Mouse (Mus musculus): ENCODE results near the gene Gmeb1. TPM values are rescaled to one million over a fixed set of nuclear protein-coding genes. Genes with fewer than 3 reads are reported as not detected.
"Not testable (repeated sequence)": the region's sequence is repeated elsewhere in the genome, so short reads cannot be mapped to it uniquely, and the experiment has no call there.

The Gmeb1 gene
- polyA plus RNA-seq (2014; fragmentation: Nextera tagmentation; extraction: Ambion mirVana), result 25.4 and 26.8 TPM in 2 replicates

DNA sequence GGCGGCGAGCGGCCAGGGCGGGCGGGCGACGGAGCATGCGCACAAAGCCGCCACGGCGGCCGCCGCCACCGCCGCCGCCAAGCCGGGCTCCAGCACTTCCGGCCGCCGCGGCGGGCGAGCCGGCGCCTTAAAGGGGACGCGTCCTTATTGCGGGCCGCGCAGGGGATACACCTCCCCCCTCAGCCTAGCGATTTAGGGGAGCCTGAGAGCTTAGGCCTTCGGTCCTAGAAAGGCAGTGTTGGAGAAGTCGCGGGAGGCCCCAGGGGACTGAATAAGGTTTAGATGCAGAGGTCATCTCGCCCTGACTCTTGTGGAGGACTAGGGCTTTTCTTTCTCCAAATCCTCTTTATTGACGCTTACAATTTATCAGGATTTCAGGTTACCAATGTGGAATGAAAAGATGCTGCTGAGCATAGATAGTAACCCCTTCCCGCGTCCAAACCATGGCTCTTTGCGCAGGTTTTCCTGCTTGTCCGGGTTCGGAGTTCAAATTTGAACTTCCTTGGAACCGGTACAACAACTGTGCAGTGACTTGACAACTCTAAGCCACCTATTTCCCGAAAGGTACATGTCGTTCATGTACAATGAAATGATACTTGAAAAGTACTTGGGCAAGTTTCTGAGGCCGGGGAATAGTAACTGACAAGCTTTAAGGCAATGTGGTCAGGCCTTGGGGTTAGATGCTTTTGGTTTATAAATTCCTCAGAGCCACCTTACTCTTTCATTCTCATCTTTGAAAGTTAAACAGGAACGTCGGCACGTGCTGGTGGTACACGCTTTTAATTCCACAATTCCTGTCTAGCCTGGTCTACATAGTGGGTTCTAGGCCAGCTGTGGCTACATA lies at the start of gene Gmeb1:
TSS of gene Gmeb1 (minus strand) at position 89 of the 844 bp plus-strand sequence.
- 15% methylated on average over 35 of the region's 49 CpGs for WGBS

GRCm38 (mm10) chr4:132309849-132310472 lies 48.6 kb upstream of the Gmeb1 start:
- H3K4me2 ChIP-seq, result peak overlapping the region; percentile 86
- H3K4me3 ChIP-seq (ENCODE audit: low read depth, low read length), result peak overlapping the region; percentile 65
- 19% methylated on average over 10 of the region's 10 CpGs for WGBS
- peak overlapping the region; percentile 92 for H3K9ac ChIP-seq (ENCODE audit: low read depth, low read length)
- no peaks in the 10 kb centered on the region for H3K9me3 ChIP-seq (ENCODE audit: control insufficient read depth, low read length)
- ATAC-seq (replicated peaks; ENCODE audit: low FRiP score), result no peak
- peaks cover 16% of the 10 kb centered on the region for H3K4me1 ChIP-seq (replicated peaks; ENCODE audit: control insufficient read depth, insufficient read depth, low read length)
- peaks cover 19% of the 10 kb centered on the region for H3K36me3 ChIP-seq (ENCODE audit: control insufficient read depth, insufficient read depth, low read length)
- no peaks in the 10 kb centered on the region for H3K27me3 ChIP-seq (replicated peaks; ENCODE audit: control insufficient read depth, insufficient read depth, low read length)
- H3K27ac ChIP-seq (ENCODE audit: low read depth, low read length), result peak overlapping the region; percentile 91
- DNase-seq (ENCODE audit: low spot score), result no peak

More for the DNA sequence above, at the start of gene Gmeb1:
- peak; percentile 85 for ATAC-seq (replicated peaks; ENCODE audit: low FRiP score)
- Histone ChIP-seq H3K4me1 (replicated peaks; ENCODE audit: control insufficient read depth, insufficient read depth, low read length) (peaks cover 12% of the 10 kb centered on the region), H3K36me3 (ENCODE audit: control insufficient read depth, insufficient read depth, low read length) (no peaks in the 10 kb centered on the region), H3K27ac (ENCODE audit: low read depth, low read length) (peak within 1 kb of the TSS; percentile 96), H3K4me2 (peak within 1 kb of the TSS; percentile 86), H3K4me3 (ENCODE audit: low read depth, low read length) (peak within 1 kb of the TSS; percentile 86), H3K9me3 (ENCODE audit: control insufficient read depth, low read length) (no peaks in the 10 kb centered on the region), H3K9ac (ENCODE audit: low read depth, low read length) (peak within 1 kb of the TSS; percentile 93), H3K27me3 (replicated peaks; ENCODE audit: control insufficient read depth, insufficient read depth, low read length) (no peaks in the 10 kb centered on the region)
- DNase-seq (ENCODE audit: low spot score), result peak; percentile 76

- peak overlapping the region; percentile 92 for H3K9ac ChIP-seq (ENCODE audit: low read depth, low read length)
- no peaks in the 10 kb centered on the region for H3K9me3 ChIP-seq (ENCODE audit: control insufficient read depth, low read length)
- ATAC-seq (replicated peaks; ENCODE audit: low FRiP score) (no peak), DNase-seq (ENCODE audit: low spot score) (no peak)
- no peaks in the 10 kb centered on the region for H3K27me3 ChIP-seq (replicated peaks; ENCODE audit: control insufficient read depth, insufficient read depth, low read length)
- peaks cover 16% of the 10 kb centered on the region for H3K4me1 ChIP-seq (replicated peaks; ENCODE audit: control insufficient read depth, insufficient read depth, low read length)
- peaks cover 19% of the 10 kb centered on the region for H3K36me3 ChIP-seq (ENCODE audit: control insufficient read depth, insufficient read depth, low read length)
- peak overlapping the region; percentile 91 for H3K27ac ChIP-seq (ENCODE audit: low read depth, low read length)
- H3K4me3 ChIP-seq (ENCODE audit: low read depth, low read length), result peak overlapping the region; percentile 65
- H3K4me2 ChIP-seq, result peak overlapping the region; percentile 86
- WGBS, result under 1% methylated on average over 15 of the region's 15 CpGs
Observed at GRCm38 (mm10) chr4:132309140-132309848, 47.9 kb upstream of the Gmeb1 start.

- under 1% methylated on average over 41 of the region's 41 CpGs for WGBS
- no peaks in the 10 kb centered on the region for H3K9me3 ChIP-seq (ENCODE audit: control insufficient read depth, low read length)
- peak overlapping the region; percentile 65 for H3K4me3 ChIP-seq (ENCODE audit: low read depth, low read length)
- ATAC-seq (replicated peaks; ENCODE audit: low FRiP score) (peak; percentile 83), DNase-seq (ENCODE audit: low spot score) (peak; percentile 86)
- peaks cover 16% of the 10 kb centered on the region for H3K36me3 ChIP-seq (ENCODE audit: control insufficient read depth, insufficient read depth, low read length)
- H3K9ac ChIP-seq (ENCODE audit: low read depth, low read length), result peak overlapping the region; percentile 92
- H3K4me2 ChIP-seq, result peak overlapping the region; percentile 86
- H3K27me3 ChIP-seq (replicated peaks; ENCODE audit: control insufficient read depth, insufficient read depth, low read length), result no peaks in the 10 kb centered on the region
- H3K27ac ChIP-seq (ENCODE audit: low read depth, low read length), result peak overlapping the region; percentile 91
- H3K4me1 ChIP-seq (replicated peaks; ENCODE audit: control insufficient read depth, insufficient read depth, low read length), result peaks cover 16% of the 10 kb centered on the region
Observed at GRCm38 (mm10) chr4:132308437-132309139, 47.2 kb upstream of the Gmeb1 start.

- H3K36me3 ChIP-seq (ENCODE audit: control insufficient read depth, insufficient read depth, low read length), result peaks cover 13% of the 10 kb centered on the region
- H3K9me3 ChIP-seq (ENCODE audit: control insufficient read depth, low read length), result no peaks in the 10 kb centered on the region
- no peak overlapping the region for H3K9ac ChIP-seq (ENCODE audit: low read depth, low read length)
- H3K4me2 ChIP-seq, result no peak overlapping the region
- H3K4me3 ChIP-seq (ENCODE audit: low read depth, low read length), result no peak overlapping the region
- H3K27ac ChIP-seq (ENCODE audit: low read depth, low read length), result no peak overlapping the region
- H3K27me3 ChIP-seq (replicated peaks; ENCODE audit: control insufficient read depth, insufficient read depth, low read length), result no peaks in the 10 kb centered on the region
- 71% methylated on average over 6 of the region's 6 CpGs for WGBS
- peaks cover 22% of the 10 kb centered on the region for H3K4me1 ChIP-seq (replicated peaks; ENCODE audit: control insufficient read depth, insufficient read depth, low read length)
- ATAC-seq (replicated peaks; ENCODE audit: low FRiP score), result no peak
- DNase-seq (ENCODE audit: low spot score), result no peak
Observed at GRCm38 (mm10) chr4:132306004-132306403, 44.6 kb upstream of the Gmeb1 start.

DNA sequence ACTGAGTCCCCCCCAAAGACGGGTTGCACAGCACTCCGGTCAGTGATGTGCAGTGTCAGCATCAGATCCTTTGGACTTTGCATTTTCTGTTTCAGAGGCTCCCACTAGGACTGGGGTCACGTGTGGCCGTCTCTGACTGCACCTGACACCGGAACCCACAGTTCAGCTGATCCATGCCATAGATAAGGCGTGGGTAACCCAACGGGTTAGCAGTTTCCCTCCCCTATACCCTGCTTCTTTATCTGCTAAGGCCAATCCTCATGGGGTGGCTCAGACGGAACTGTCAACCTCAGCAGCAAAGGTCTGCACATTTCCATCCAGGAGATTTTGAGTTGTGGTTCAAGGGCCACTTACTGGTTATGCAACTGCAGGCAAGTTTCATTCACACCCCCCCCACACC lies 43.9 kb upstream of the Gmeb1 start:
- ATAC-seq (replicated peaks; ENCODE audit: low FRiP score) (no peak), DNase-seq (ENCODE audit: low spot score) (no peak)
- no peak overlapping the region for H3K27ac ChIP-seq (ENCODE audit: low read depth, low read length)
- no peaks in the 10 kb centered on the region for H3K9me3 ChIP-seq (ENCODE audit: control insufficient read depth, low read length)
- H3K27me3 ChIP-seq (replicated peaks; ENCODE audit: control insufficient read depth, insufficient read depth, low read length), result no peaks in the 10 kb centered on the region
- peaks cover 8% of the 10 kb centered on the region for H3K36me3 ChIP-seq (ENCODE audit: control insufficient read depth, insufficient read depth, low read length)
- no peak overlapping the region for H3K4me2 ChIP-seq
- H3K9ac ChIP-seq (ENCODE audit: low read depth, low read length), result no peak overlapping the region
- H3K4me3 ChIP-seq (ENCODE audit: low read depth, low read length), result no peak overlapping the region
- H3K4me1 ChIP-seq (replicated peaks; ENCODE audit: control insufficient read depth, insufficient read depth, low read length), result peaks cover 20% of the 10 kb centered on the region
- WGBS, result 46% methylated on average over 8 of the region's 8 CpGs

GRCm38 (mm10) chr4:132303484-132303883 lies 42.1 kb upstream of the Gmeb1 start:
- Histone ChIP-seq H3K4me3 (ENCODE audit: low read depth, low read length) (peak overlapping the region; percentile 63), H3K9ac (ENCODE audit: low read depth, low read length) (peak overlapping the region; percentile 69), H3K4me1 (replicated peaks; ENCODE audit: control insufficient read depth, insufficient read depth, low read length) (peaks cover 11% of the 10 kb centered on the region; the same call in 1 of the 2 replicates), H3K4me2 (peak overlapping the region; percentile 91)
- not testable (repeated sequence) for H3K27ac ChIP-seq (ENCODE audit: low read depth, low read length); H3K27me3 ChIP-seq (replicated peaks; ENCODE audit: control insufficient read depth, insufficient read depth, low read length); ATAC-seq (replicated peaks; ENCODE audit: low FRiP score); H3K36me3 ChIP-seq (ENCODE audit: control insufficient read depth, insufficient read depth, low read length); H3K9me3 ChIP-seq (ENCODE audit: control insufficient read depth, low read length); DNase-seq (ENCODE audit: low spot score)
- 36% methylated on average over 6 of the region's 6 CpGs for WGBS

- no peaks in the 10 kb centered on the region for H3K36me3 ChIP-seq (ENCODE audit: control insufficient read depth, insufficient read depth, low read length)
- no peaks in the 10 kb centered on the region for H3K27me3 ChIP-seq (replicated peaks; ENCODE audit: control insufficient read depth, insufficient read depth, low read length)
- H3K9ac ChIP-seq (ENCODE audit: low read depth, low read length), result peak within 1 kb of the TSS; percentile 69
- peak; percentile 72 for DNase-seq (ENCODE audit: low spot score)
- WGBS, result 2% methylated on average over 30 of the region's 31 CpGs
- peak within 1 kb of the TSS; percentile 63 for H3K4me3 ChIP-seq (ENCODE audit: low read depth, low read length)
- ATAC-seq (replicated peaks; ENCODE audit: low FRiP score), result peak; percentile 74
- H3K4me1 ChIP-seq (replicated peaks; ENCODE audit: control insufficient read depth, insufficient read depth, low read length), result peaks cover 11% of the 10 kb centered on the region; the same call in 1 of the 2 replicates
- H3K27ac ChIP-seq (ENCODE audit: low read depth, low read length), result peak within 1 kb of the TSS; percentile 13; the same call in 1 of the 2 replicates
- H3K9me3 ChIP-seq (ENCODE audit: control insufficient read depth, low read length), result no peaks in the 10 kb centered on the region
- H3K4me2 ChIP-seq, result peak within 1 kb of the TSS; percentile 91
Observed at GRCm38 (mm10) chr4:132302939-132303479, 41.6 kb upstream of the Gmeb1 start, which contains the start of gene Rab42. Gene Rab42, minus strand, starts transcription at chr4:132303385.

Data from liver, embryonic 11.5 days (tissue).